Mouse (Mus musculus) frontal cortex, postnatal 10 days (tissue): ENCODE measurements around the gene Gm49510.

Experiments used
- DNase-seq, 2 experiments: peaks; one replicate each; pipeline ENCODE4 v3.0.0; 2022; ENCODE audit warnings: low spot score in 2 of 2, mixed read lengths in 1 of 2

The Gm49510 gene

GRCm38 (mm10) chr15:78942663-78943062, 43.2 kb downstream of the Gm49510 start:
- DNase-seq: peak; percentile 63 to 78

DNA sequence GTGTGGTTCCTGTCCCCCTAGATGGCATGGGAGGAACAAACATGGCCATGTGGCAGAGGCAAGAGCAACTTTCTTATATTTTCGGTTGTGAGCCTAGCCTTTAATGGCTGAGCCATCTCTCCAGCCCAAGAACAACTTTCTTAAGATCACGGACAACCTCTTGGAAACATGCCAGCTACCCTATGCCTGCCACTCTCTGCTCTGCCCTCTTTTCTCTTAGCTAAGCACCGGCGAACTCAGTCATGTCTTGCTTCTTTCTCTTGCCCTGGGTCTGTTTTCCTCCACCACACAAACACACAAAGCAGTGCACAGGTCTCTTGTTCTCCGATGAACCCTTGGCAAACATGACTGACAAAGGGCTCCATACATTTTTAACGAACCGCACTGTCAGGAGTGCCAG, 46.8 kb downstream of the Gm49510 start:
- no peak for DNase-seq

GRCm38 (mm10) chr15:78947657-78948056, 48.2 kb downstream of the Gm49510 start, which contains the start of gene Triobp:
Gene Triobp (plus strand): TSS chr15:78947724.
- DNase-seq: peak; percentile 81 to 83

DNA sequence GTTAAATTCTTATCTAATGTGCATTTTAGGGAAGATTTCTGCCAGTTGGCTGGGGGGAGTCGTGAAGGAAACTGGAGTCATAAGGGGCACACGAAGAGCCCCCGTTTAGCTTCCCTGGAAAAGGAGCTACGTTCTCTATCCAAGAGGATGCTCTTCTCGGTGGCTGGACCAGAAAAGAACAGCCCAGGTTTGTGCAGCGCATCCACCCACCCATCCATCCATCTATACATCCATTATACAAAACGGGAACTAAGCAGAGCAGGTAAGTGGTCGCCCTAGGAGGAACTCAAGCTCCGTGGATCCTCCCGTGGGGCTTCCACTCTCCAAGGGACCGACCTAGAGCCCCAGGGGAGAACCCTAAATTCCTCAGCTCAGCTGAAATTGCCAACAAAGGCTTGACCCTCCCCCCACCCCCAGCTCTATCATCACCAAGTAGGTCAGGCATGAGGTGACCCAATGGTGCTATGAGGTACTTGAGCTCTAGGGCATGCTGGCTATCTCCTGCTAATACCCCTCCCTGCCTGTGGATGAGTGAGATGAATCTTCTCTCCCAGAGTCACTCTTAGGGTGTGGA, 48.8 kb downstream of the Gm49510 start:
- no peak for DNase-seq

DNA sequence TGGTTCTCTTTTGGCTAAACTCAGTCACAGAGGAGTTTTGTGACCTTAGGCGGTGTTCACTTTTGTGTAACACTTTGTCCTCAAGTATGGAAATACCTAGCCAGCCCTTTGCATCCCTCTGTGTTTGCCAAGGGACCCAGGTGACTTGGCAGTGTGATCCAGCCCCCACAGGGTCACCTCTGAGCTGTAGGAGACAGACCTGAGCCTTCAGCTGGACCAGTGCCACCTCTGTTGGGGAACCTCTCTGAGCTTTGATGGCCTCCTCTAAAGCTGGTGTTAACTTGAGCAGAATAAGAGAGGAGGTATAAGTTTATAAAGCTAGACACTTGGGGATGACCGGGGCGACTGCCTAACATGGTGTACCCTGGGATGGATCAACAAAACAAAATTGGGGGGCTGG, 49.4 kb downstream of the Gm49510 start:
- DNase-seq: no peak

DNA sequence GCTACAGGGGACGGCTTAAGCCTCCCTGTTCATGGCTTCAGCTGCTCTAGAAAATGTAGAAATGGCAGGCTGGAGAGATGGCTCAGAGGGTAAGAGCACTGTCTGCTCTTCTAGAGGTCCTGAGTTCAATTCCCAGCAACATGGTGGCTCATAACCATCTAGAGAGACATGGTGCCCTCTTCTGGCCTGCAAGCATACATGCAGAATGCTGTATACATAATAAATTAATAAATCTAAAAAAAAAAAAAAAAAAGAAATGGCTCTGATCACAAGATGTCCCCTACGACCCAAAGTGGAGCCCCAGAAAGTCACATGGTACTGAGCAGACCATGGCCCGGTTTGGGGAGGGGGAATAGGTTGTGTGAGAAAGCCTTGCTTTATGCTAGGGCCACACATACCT, 56.2 kb downstream of the Gm49510 start:
- DNase-seq: no peak

GRCm38 (mm10) chr15:78956351-78956750, 56.9 kb downstream of the Gm49510 start:
- DNase-seq: no peak

DNA sequence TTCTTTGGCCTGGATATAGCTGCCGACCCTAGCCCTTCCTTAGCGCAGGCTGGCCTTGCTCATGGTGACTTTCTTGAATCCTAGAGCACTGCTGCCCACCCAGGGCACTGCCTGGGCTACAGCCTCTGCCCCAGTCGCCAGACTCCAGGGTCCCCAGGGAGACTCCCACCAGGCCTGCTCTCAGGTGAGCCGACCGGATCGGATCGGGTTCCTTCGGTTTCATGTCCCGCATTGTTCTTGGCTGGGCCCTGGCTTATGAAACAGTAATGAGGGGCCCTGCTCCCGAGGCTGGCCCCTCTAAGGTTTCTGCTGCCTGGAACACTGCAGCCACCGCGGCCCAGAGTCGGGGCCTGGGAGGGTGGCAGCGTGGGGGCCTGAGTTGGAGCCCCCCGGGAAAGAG, 57.6 kb downstream of the Gm49510 start:
- no peak for DNase-seq

GRCm38 (mm10) chr15:78959537-78959936, 60.1 kb downstream of the Gm49510 start:
- no peak for DNase-seq

GRCm38 (mm10) chr15:78960088-78960487, 60.6 kb downstream of the Gm49510 start:
- no peak for DNase-seq

- DNase-seq: peak in 1 of 2 experiments; percentile 39
These were observed 63.4 kb downstream of the Gm49510 start for GRCm38 (mm10) chr15:78962885-78963284.
